9 mouse cellular contexts compared by ENCODE assay signal in the genomic region with DNA sequence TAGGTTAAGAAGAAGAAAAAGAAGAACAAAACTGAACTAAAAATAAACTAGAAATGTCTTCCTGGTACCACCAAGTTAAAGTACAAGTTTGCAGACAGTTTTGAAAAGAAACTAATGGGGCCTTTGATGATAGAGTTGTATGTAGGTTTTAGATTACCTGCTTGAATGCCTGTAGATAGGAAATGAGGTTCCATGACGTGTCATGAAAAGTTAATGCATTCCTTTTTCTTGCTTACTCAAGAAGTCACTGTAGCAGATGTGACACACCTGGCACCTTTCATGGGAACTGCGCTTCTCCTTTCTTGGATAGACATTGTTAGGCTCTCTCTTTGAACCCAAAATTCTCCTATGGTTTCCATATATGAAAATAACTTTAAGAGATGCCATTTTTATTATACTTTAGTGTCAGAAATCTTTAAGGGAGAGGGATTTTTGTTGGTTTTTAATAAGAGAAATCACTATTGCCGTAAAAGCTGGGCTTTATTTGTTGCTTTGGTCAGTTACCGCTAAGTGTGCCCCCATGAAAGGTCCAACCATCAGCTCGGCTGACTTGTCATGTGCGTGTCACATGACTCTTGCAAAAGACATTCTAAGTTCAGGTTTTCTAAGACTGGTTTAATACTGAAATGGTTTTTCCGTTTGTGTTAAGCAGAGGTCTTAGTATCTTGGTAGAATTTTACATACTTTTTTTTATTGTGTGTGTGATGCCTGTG. TPM values are rescaled to one million over a fixed set of nuclear protein-coding genes. Genes with fewer than 3 reads are reported as not detected.
DNase-seq lines count a peak whose midpoint lies in the region; ATAC-seq lines count a peak whose summit lies in the region.
"Had no signal": no experiment of that assay in that cellular context is flagged by ENCODE, and none has a peak within 500 bp of the region (broad histone marks: within the 10 kb centered on the region; RNA-seq: fewer than 3 reads in every experiment).

No protein-coding gene starts in this region.

- peak; percentile 13 for ATAC-seq in inflammation-experienced regulatory T-cells, adult 6 months
- ATAC-seq in liver, embryonic 16.5 days (ENCODE audit: low read depth), result no peak

- peak overlapping the region; percentile 80 for H3K4me2 ChIP-seq in liver, embryonic 16.5 days (ENCODE audit: low read depth, low read length)

- H3K27ac ChIP-seq in brown adipose tissue, adult 24 weeks (replicated peaks; ENCODE audit: low read depth, low read length), result peak overlapping the region; percentile 89
- no peak overlapping the region for H3K27ac ChIP-seq in liver, embryonic 16.5 days (ENCODE audit: low read length)

- peak; percentile 89 for DNase-seq in heart, adult 11 months
- no peak for DNase-seq in heart, adult 18-20 months
- no peak for DNase-seq in urinary bladder, adult 18-20 months (ENCODE audit: low spot score in 2 of 2)
- no peak for DNase-seq in cerebellum, postnatal 10 days
- no peak for DNase-seq in left cerebral cortex, adult 18-20 months (ENCODE audit: low spot score in 2 of 2)

- 26% methylated on average over 7 of the region's 7 CpGs for WGBS in liver, embryonic 16.5 days (ENCODE audit: insufficient replicate concordance)

- H3K27me3 ChIP-seq in liver, embryonic 16.5 days (ENCODE audit: control insufficient read depth, insufficient read depth, low read depth, low read length), result no peaks in the 10 kb centered on the region
- H3K27me3 ChIP-seq: Patski had no signal

- H3K4me3 ChIP-seq in brown adipose tissue, adult 24 weeks (ENCODE audit: insufficient read depth, low read depth, low read length), result peak overlapping the region; percentile 100
- H3K4me3 ChIP-seq in liver, embryonic 16.5 days (ENCODE audit: low read depth, low read length), result peak overlapping the region; percentile 100

- peak overlapping the region; percentile 100 for H3K9ac ChIP-seq in liver, embryonic 16.5 days (ENCODE audit: low read depth, low read length)

- H3K36me3 ChIP-seq in liver, embryonic 16.5 days (ENCODE audit: control insufficient read depth, insufficient read depth), result no peaks in the 10 kb centered on the region

- peaks cover 20% of the 10 kb centered on the region for H3K4me1 ChIP-seq in brown adipose tissue, adult 24 weeks (ENCODE audit: control insufficient read depth, insufficient read depth, insufficient read length, low read length)
- H3K4me1 ChIP-seq in liver, embryonic 16.5 days (ENCODE audit: control insufficient read depth, low read depth, low read length), result peaks cover 24% of the 10 kb centered on the region

- no peaks in the 10 kb centered on the region for H3K9me3 ChIP-seq in liver, embryonic 16.5 days (replicated peaks; ENCODE audit: control insufficient read depth, low read length)

RNA-seq across cellular contexts. Expression of a gene that starts 1.2 kb away (rescaled TPM):
- 100 to 1,000 TPM; 125 to 136 TPM for total RNA-seq in heart, adult 18-20 months (2021)
- polyA plus RNA-seq in brown adipose tissue, adult 24 weeks (2012; ENCODE audit: insufficient read depth, insufficient read length, missing spikeins), result 180 and 204 TPM in 2 replicates
- 100 to 1,000 TPM in 1 of 3 experiments, 10 to 100 TPM in 2; 84.7 to 147 (median 85.4) TPM for polyA plus RNA-seq in inflammation-experienced regulatory T-cells, adult 6 months (2017; shearing (Covaris generic))
- polyA plus RNA-seq in liver, embryonic 16.5 days (2015; fragmentation: Nextera tagmentation; extraction: Ambion mirVana), result 93.3 and 96.9 TPM in 2 replicates
- total RNA-seq in left cerebral cortex, adult 18-20 months (2021), result 100 to 1,000 TPM; 189 to 193 TPM

RNA-seq across cellular contexts. Expression of a gene that starts 46.8 kb away (rescaled TPM):
- total RNA-seq in heart, adult 18-20 months (2021), result 10 to 100 TPM; 38.5 to 43.5 TPM
- polyA plus RNA-seq in brown adipose tissue, adult 24 weeks (2012; ENCODE audit: insufficient read depth, insufficient read length, missing spikeins), result 12.9 and 14.2 TPM in 2 replicates
- 10 to 100 TPM in 2 of 3 experiments, 1 to 10 TPM in 1; 9.9 to 15.0 (median 10.6) TPM for polyA plus RNA-seq in inflammation-experienced regulatory T-cells, adult 6 months (2017; shearing (Covaris generic))
- polyA plus RNA-seq in liver, embryonic 16.5 days (2015; fragmentation: Nextera tagmentation; extraction: Ambion mirVana), result 6.8 and 7.4 TPM in 2 replicates
- 10 to 100 TPM; 30.7 to 30.9 TPM for total RNA-seq in left cerebral cortex, adult 18-20 months (2021)
